Mouse (Mus musculus): ENCODE data around the gene Zfp106.

DNA sequence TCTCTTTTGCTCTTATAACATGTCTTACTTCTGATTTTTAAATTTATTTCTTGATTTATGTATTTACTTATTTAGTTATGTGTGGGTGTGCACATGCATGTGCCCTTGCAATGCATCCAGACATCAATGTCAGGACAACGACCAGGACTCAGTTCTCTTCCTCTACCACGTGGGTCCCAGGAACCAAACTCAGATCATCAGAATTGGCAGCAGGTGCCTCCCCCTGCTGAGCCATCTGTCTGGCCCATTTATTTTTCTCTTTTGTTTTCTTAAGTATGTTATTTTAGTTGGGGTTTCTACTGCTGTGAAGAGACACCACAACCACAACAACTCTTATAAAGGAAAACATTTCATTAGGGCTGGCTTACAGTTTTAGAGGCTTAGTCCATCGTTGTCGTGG, 92.8 kb downstream of the Zfp106 start:
- TF ChIP-seq POLR2A (IDR thresholded peaks at IDR 0.05; ENCODE audit: low read depth, low read length), result no peak
- TF ChIP-seq CTCF (IDR thresholded peaks at IDR 0.05; ENCODE audit: extremely low read depth, insufficient read depth, insufficient read length, insufficient replicate concordance), result no peak

All from spleen, adult 2 months (tissue).